Mouse (Mus musculus) E14TG2a.4 (cell line): ENCODE measurements around the gene Plcd3.

Experiments
- CTCF ChIP-seq: conservative IDR thresholded peaks from 2 replicates; pipeline ENCODE4 v1.5.1; 2014; ENCODE audit warnings: low read length
- POU5F1 ChIP-seq: IDR thresholded peaks from 2 replicates; pipeline ENCODE4 v1.6.1; 2014; ENCODE audit warnings: low read length, borderline replicate concordance

DNA sequence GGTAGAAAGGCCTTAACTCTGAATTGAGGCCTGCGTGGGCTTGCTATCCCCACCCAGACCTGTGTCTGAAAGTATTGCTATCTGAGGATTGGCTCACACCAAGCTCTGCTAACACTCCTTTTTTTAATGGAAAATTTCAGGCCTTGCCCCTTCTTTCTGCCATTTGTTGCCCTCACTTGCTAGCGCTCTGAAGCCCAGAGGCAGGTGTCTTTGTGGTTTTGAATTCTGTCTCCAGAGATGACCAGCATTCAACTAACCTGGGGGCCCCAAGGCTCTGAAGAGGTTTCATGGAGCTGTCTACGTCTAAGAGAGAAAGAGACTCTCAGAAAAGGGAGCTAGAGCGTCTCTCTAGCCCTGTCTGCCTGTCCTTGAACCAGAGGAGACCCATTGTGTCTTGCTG is 33.2 kb downstream of the Plcd3 start:
- no peak for TF ChIP-seq CTCF
- no peak for TF ChIP-seq POU5F1
